Mouse (Mus musculus): ENCODE results near the gene Pfkfb4. TPM values are rescaled to one million over a fixed set of nuclear protein-coding genes. Genes with fewer than 3 reads are reported as not detected.

Gene Pfkfb4
- 7.8 TPM in 2 replicates for polyA plus RNA-seq (2014; fragmentation: Nextera tagmentation; extraction: Ambion mirVana)

DNA sequence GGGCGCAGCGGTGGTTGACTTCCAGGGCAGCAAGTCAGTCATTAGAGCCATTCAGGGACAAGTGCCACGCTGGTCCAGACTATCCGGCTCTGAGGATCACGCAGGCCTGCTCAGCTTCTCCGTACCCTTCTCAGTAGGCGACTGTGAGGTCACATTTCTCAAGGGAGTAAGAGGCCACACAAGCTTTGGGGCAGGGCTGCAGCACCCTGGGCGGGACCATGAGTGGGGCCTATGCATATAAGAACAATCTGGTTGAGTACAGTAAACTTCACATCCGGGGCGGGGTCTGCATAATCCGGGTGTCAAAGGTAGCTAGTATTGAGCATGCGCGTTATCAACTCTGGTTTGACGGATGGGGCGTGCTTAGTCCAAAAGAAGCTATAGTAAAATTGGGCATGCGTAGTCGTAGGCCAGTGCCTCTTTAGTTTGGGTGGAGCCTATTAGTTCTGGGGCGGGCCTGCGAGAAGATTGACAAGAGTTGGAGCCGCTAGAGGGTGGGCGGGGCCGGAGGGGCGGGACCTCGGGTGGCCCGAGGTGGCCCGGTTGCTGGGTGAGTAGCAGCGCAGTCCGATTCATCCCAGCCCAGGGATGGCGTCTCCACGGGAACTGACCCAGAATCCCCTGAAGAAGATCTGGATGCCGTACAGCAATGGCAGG lies at the start of gene Pfkfb4:
Pfkfb4 (plus strand) TSS at position 351 of the 657 bp plus-strand sequence.
- Histone ChIP-seq H3K4me3 (ENCODE audit: low read depth, low read length) (peak within 1 kb of the TSS; percentile 51), H3K27ac (replicated peaks; ENCODE audit: low read depth, low read length) (peak within 1 kb of the TSS; percentile 68), H3K27me3 (ENCODE audit: control insufficient read depth, insufficient read depth, low read length) (no peaks in the 10 kb centered on the region), H3K4me1 (ENCODE audit: control insufficient read depth, insufficient read depth, low read length) (peaks cover 3% of the 10 kb centered on the region; the same call in 1 of the 2 replicates), H3K9me3 (replicated peaks; ENCODE audit: control insufficient read depth, low read length) (no peaks in the 10 kb centered on the region), H3K36me3 (replicated peaks; ENCODE audit: control insufficient read depth, insufficient read depth, low read depth, low read length) (no peaks in the 10 kb centered on the region), H3K4me2 (ENCODE audit: low read depth, low read length) (peak within 1 kb of the TSS; percentile 78), H3K9ac (replicated peaks; ENCODE audit: low read length) (peak within 1 kb of the TSS; percentile 61)
- peak; percentile 99 for DNase-seq (ENCODE audit: low spot score)
- WGBS: 2% methylated on average over 31 of the region's 31 CpGs
- peak; percentile 95 for ATAC-seq (replicated peaks; ENCODE audit: insufficient number of reproducible peaks, low FRiP score, low TSS enrichment, low read depth)

DNA sequence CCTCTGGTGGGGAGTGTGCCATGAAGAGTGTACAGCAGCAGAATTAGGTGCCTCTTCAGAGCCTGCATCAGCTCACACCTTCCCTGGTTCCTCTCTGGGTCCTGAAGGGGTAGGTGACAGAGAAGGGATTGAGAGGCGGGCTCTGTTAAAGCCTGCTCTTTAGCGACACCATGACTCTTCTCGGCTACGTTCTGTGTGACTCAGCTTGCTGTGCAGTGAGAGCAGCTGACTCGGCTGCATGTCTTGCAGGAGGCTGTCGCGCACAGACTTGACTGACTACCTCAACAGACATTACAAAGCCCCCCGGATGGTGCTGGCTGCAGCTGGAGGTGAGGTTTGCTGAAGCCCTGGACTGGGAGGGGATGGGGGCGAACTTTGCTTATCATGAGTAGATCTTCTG lies 46.5 kb upstream of the Pfkfb4 start:
- peaks cover 3% of the 10 kb centered on the region; the same call in 1 of the 2 replicates for H3K4me1 ChIP-seq (ENCODE audit: control insufficient read depth, insufficient read depth, low read length)
- H3K36me3 ChIP-seq (replicated peaks; ENCODE audit: control insufficient read depth, insufficient read depth, low read depth, low read length): peaks cover 12% of the 10 kb centered on the region
- no peak for ATAC-seq (replicated peaks; ENCODE audit: insufficient number of reproducible peaks, low FRiP score, low TSS enrichment, low read depth)
- DNase-seq (ENCODE audit: low spot score): no peak
- no peaks in the 10 kb centered on the region for H3K9me3 ChIP-seq (replicated peaks; ENCODE audit: control insufficient read depth, low read length)
- no peak overlapping the region for H3K27ac ChIP-seq (replicated peaks; ENCODE audit: low read depth, low read length)
- no peak overlapping the region for H3K9ac ChIP-seq (replicated peaks; ENCODE audit: low read length)
- no peak overlapping the region for H3K4me3 ChIP-seq (ENCODE audit: low read depth, low read length)
- H3K4me2 ChIP-seq (ENCODE audit: low read depth, low read length): no peak overlapping the region
- H3K27me3 ChIP-seq (ENCODE audit: control insufficient read depth, insufficient read depth, low read length): no peaks in the 10 kb centered on the region
- WGBS: 85% methylated on average over 9 of the region's 9 CpGs

GRCm38 (mm10) chr9:108945608-108946007 lies 46.0 kb upstream of the Pfkfb4 start:
- H3K27ac ChIP-seq (replicated peaks; ENCODE audit: low read depth, low read length): no peak overlapping the region
- H3K36me3 ChIP-seq (replicated peaks; ENCODE audit: control insufficient read depth, insufficient read depth, low read depth, low read length): peaks cover 12% of the 10 kb centered on the region
- peaks cover 3% of the 10 kb centered on the region; the same call in 1 of the 2 replicates for H3K4me1 ChIP-seq (ENCODE audit: control insufficient read depth, insufficient read depth, low read length)
- no peak for DNase-seq (ENCODE audit: low spot score)
- ATAC-seq (replicated peaks; ENCODE audit: insufficient number of reproducible peaks, low FRiP score, low TSS enrichment, low read depth): no peak
- H3K9ac ChIP-seq (replicated peaks; ENCODE audit: low read length): no peak overlapping the region
- H3K4me2 ChIP-seq (ENCODE audit: low read depth, low read length): no peak overlapping the region
- H3K4me3 ChIP-seq (ENCODE audit: low read depth, low read length): no peak overlapping the region
- no peaks in the 10 kb centered on the region for H3K27me3 ChIP-seq (ENCODE audit: control insufficient read depth, insufficient read depth, low read length)
- WGBS: 84% methylated on average over 5 of the region's 5 CpGs
- H3K9me3 ChIP-seq (replicated peaks; ENCODE audit: control insufficient read depth, low read length): no peaks in the 10 kb centered on the region

DNA sequence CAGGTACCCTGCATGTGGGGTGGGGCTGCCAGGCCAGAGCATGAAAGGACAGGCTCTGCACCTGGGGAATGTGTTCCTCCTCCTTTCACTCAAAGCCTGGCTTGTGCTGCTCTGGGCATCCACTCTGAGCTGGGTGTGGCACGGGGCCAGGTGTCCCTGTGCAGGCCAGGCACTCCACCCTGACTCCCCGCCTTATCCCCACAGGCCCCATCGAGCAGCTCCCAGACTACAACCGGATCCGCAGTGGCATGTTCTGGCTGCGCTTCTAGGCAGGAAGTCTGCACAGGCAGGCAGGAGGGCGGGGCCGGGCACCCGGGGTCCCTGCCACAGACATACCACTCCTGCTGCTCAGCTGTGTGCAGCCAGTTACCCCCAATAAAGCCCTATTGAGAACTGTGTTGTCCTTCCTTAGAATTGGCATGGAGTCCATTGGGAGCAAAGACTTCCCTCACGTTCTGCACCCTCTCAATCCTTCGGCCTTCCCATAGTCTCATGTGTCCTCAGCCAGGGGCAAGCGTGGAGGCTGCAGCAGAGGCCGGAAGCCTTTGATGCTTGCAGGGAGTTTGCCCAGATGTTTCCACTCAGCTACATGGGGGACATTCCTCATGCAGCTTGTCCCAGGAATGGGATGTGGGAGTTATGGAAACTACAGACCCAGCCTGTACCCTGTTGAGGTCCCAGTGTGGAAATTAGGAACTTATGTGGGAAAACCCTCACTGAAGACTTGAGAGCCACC lies 42.2 kb upstream of the Pfkfb4 start:
- Histone ChIP-seq H3K27ac (replicated peaks; ENCODE audit: low read depth, low read length) (peak overlapping the region; percentile 81), H3K4me2 (ENCODE audit: low read depth, low read length) (no peak overlapping the region), H3K9ac (replicated peaks; ENCODE audit: low read length) (no peak overlapping the region; the same call in 1 of the 2 replicates), H3K9me3 (replicated peaks; ENCODE audit: control insufficient read depth, low read length) (no peaks in the 10 kb centered on the region), H3K27me3 (ENCODE audit: control insufficient read depth, insufficient read depth, low read length) (peaks cover 6% of the 10 kb centered on the region), H3K36me3 (replicated peaks; ENCODE audit: control insufficient read depth, insufficient read depth, low read depth, low read length) (peaks cover 3% of the 10 kb centered on the region), H3K4me1 (ENCODE audit: control insufficient read depth, insufficient read depth, low read length) (peaks cover 3% of the 10 kb centered on the region), H3K4me3 (ENCODE audit: low read depth, low read length) (no peak overlapping the region)
- peak; percentile 88 for DNase-seq (ENCODE audit: low spot score)
- peak; percentile 63 for ATAC-seq (replicated peaks; ENCODE audit: insufficient number of reproducible peaks, low FRiP score, low TSS enrichment, low read depth)
- 52% methylated on average over 13 of the region's 13 CpGs for WGBS

DNA sequence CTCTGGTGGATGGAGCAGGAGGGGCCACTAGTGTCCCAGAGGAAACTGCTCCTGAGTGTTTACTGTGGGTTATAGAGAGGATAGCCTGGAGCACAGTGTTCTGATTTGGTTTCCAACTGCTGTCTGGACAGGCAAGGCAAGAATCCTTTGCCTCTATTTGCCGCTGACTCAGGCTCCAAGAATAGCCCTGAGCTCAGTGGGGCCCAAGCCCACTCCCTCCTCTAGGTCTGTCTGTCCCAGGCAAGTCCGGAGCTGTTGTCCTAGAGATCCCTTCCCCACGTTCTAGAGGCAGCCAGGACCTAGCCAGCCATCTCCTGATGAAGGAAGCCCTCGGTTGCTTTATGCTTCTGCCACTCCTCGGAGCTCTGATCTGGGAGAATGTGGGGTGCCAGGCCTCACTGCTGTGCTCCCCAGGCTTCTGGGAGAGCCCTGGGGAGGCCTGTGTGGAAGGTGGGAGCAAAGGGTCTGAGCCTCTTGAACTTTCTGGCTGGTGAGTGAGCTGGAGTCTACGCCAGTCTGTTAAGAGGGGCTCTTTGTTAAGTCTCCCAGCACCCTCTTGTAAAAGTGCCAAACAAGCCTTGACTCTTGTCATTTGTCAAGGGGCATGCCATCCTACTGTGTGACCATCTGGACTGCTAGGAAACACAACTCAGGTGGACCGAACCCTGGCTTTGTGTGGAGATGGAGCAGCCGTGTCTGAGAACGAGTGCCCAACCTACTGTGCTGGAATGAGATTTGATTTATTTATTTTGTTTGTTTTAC lies 41.4 kb upstream of the Pfkfb4 start:
- Histone ChIP-seq H3K36me3 (replicated peaks; ENCODE audit: control insufficient read depth, insufficient read depth, low read depth, low read length) (peaks cover 3% of the 10 kb centered on the region), H3K27me3 (ENCODE audit: control insufficient read depth, insufficient read depth, low read length) (peaks cover 6% of the 10 kb centered on the region), H3K4me1 (ENCODE audit: control insufficient read depth, insufficient read depth, low read length) (peaks cover 3% of the 10 kb centered on the region), H3K4me3 (ENCODE audit: low read depth, low read length) (no peak overlapping the region), H3K4me2 (ENCODE audit: low read depth, low read length) (no peak overlapping the region), H3K9me3 (replicated peaks; ENCODE audit: control insufficient read depth, low read length) (no peaks in the 10 kb centered on the region), H3K9ac (replicated peaks; ENCODE audit: low read length) (no peak overlapping the region), H3K27ac (replicated peaks; ENCODE audit: low read depth, low read length) (peak overlapping the region; percentile 81)
- WGBS: 78% methylated on average over 9 of the region's 9 CpGs
- DNase-seq (ENCODE audit: low spot score) (no peak), ATAC-seq (replicated peaks; ENCODE audit: insufficient number of reproducible peaks, low FRiP score, low TSS enrichment, low read depth) (no peak)

- peaks cover 3% of the 10 kb centered on the region for H3K4me1 ChIP-seq (ENCODE audit: control insufficient read depth, insufficient read depth, low read length)
- H3K4me3 ChIP-seq (ENCODE audit: low read depth, low read length): peak within 1 kb of the TSS; percentile 13; the same call in 1 of the 2 replicates
- H3K9ac ChIP-seq (replicated peaks; ENCODE audit: low read length): peak within 1 kb of the TSS; percentile 15; the same call in 1 of the 2 replicates
- WGBS: 10% methylated on average over 15 of the region's 15 CpGs
- H3K27me3 ChIP-seq (ENCODE audit: control insufficient read depth, insufficient read depth, low read length): peaks cover 6% of the 10 kb centered on the region
- H3K27ac ChIP-seq (replicated peaks; ENCODE audit: low read depth, low read length): no peak within 1 kb of the TSS
- no peaks in the 10 kb centered on the region for H3K9me3 ChIP-seq (replicated peaks; ENCODE audit: control insufficient read depth, low read length)
- H3K36me3 ChIP-seq (replicated peaks; ENCODE audit: control insufficient read depth, insufficient read depth, low read depth, low read length): no peaks in the 10 kb centered on the region; the same call in 1 of the 2 replicates
- DNase-seq (ENCODE audit: low spot score) (peak; percentile 23), ATAC-seq (replicated peaks; ENCODE audit: insufficient number of reproducible peaks, low FRiP score, low TSS enrichment, low read depth) (no peak)
- peak within 1 kb of the TSS; percentile 43 for H3K4me2 ChIP-seq (ENCODE audit: low read depth, low read length)
Observed at GRCm38 (mm10) chr9:108953081-108953636, 38.4 kb upstream of the Pfkfb4 start, which contains the start of gene Col7a1. Col7a1 (plus strand) TSS chr9:108953586.

DNA sequence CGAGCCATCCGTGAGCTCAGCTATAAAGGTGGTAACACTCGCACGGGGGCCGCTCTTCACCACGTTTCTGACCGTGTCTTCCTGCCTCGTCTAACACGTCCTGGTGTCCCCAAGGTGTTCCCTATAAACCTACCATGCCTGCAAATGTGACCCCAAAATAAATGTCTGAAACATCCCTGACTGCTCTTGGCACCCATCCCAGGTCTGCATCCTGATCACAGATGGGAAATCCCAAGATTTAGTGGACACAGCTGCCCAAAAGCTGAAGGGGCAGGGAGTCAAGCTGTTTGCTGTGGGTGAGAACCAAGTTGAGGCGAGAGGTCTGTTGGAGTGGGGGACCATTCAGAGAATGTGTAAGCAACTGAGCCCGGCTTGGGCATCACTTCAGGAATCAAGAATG lies 36.3 kb upstream of the Pfkfb4 start:
- Histone ChIP-seq H3K36me3 (replicated peaks; ENCODE audit: control insufficient read depth, insufficient read depth, low read depth, low read length) (no peaks in the 10 kb centered on the region), H3K27me3 (ENCODE audit: control insufficient read depth, insufficient read depth, low read length) (peaks cover 6% of the 10 kb centered on the region), H3K27ac (replicated peaks; ENCODE audit: low read depth, low read length) (no peak overlapping the region), H3K4me3 (ENCODE audit: low read depth, low read length) (no peak overlapping the region), H3K4me2 (ENCODE audit: low read depth, low read length) (no peak overlapping the region), H3K4me1 (ENCODE audit: control insufficient read depth, insufficient read depth, low read length) (no peaks in the 10 kb centered on the region; the same call in none of the 2 replicates), H3K9ac (replicated peaks; ENCODE audit: low read length) (no peak overlapping the region), H3K9me3 (replicated peaks; ENCODE audit: control insufficient read depth, low read length) (no peaks in the 10 kb centered on the region)
- no peak for ATAC-seq (replicated peaks; ENCODE audit: insufficient number of reproducible peaks, low FRiP score, low TSS enrichment, low read depth)
- no peak for DNase-seq (ENCODE audit: low spot score)
- 90% methylated on average over 11 of the region's 11 CpGs for WGBS
